Mouse (Mus musculus) frontal cortex, postnatal 36 days (tissue): ENCODE measurements around the gene Tnfaip8l2.
"Not testable (repeated sequence)": the region's sequence is repeated elsewhere in the genome, so short reads cannot be mapped to it uniquely, and the experiment has no call there.

Experiments
- DNase-seq, 2 experiments: peaks; one replicate each; pipeline ENCODE4 v3.0.0; 2022; ENCODE audit warnings: low spot score in 2 of 2

The Tnfaip8l2 gene

GRCm38 (mm10) chr3:95112760-95113159 lies 29.4 kb downstream of the Tnfaip8l2 start:
- DNase-seq, result no peak

- peak; percentile 94 for DNase-seq
Observed at GRCm38 (mm10) chr3:95110911-95111726, 31.0 kb downstream of the Tnfaip8l2 start, which contains the start of gene Vps72. Vps72 (plus strand) TSS chr3:95111022.

- DNase-seq, result no peak
Observed at GRCm38 (mm10) chr3:95107898-95108297, 34.3 kb downstream of the Tnfaip8l2 start.

- not testable (repeated sequence) for DNase-seq
Observed at GRCm38 (mm10) chr3:95107308-95107707, 34.9 kb downstream of the Tnfaip8l2 start.

- DNase-seq, result peak; percentile 96 to 97
Observed at GRCm38 (mm10) chr3:95106338-95107117, 35.6 kb downstream of the Tnfaip8l2 start, which contains the start of gene Pip5k1a. Pip5k1a (minus strand) TSS chr3:95106930.

- DNase-seq, result no peak
Observed at GRCm38 (mm10) chr3:95105586-95106337, 36.4 kb downstream of the Tnfaip8l2 start.

- peak; percentile 42 to 67 for DNase-seq
Observed at GRCm38 (mm10) chr3:95105121-95105520, 37.0 kb downstream of the Tnfaip8l2 start.

- no peak for DNase-seq
Observed at GRCm38 (mm10) chr3:95100854-95101253, 41.3 kb downstream of the Tnfaip8l2 start.
